Comparison of ENCODE assay signal across 14 mouse cellular contexts in genomic region chr13:69429596-69429995, GRCm38 (mm10).
DNase-seq lines count a peak whose midpoint lies in the region; ATAC-seq and TF ChIP-seq lines count a peak whose summit lies in the region.
"Had no signal": no experiment of that assay in that cellular context is flagged by ENCODE, and none has a peak within 500 bp of the region (broad histone marks: within the 10 kb centered on the region; RNA-seq: fewer than 3 reads in every experiment).

No protein-coding gene starts in this region.

- no peaks in the 10 kb centered on the region for H3K36me3 ChIP-seq in midbrain, embryonic 10.5 days
- H3K36me3 ChIP-seq in midbrain, postnatal 0 days (ENCODE audit: insufficient read depth, low read length) = no peaks in the 10 kb centered on the region
- no peaks in the 10 kb centered on the region for H3K36me3 ChIP-seq in hindbrain, embryonic 16.5 days (ENCODE audit: control insufficient read depth, insufficient read depth, low read length)
- no peaks in the 10 kb centered on the region for H3K36me3 ChIP-seq in midbrain, embryonic 11.5 days (ENCODE audit: control insufficient read depth, insufficient read depth, low read length)
- no peaks in the 10 kb centered on the region for H3K36me3 ChIP-seq in lung, postnatal 0 days (ENCODE audit: insufficient read depth, low read length)
- H3K36me3 ChIP-seq: stomach, embryonic 15.5 days had no signal

- H3K9me3 ChIP-seq in midbrain, embryonic 10.5 days (replicated peaks) = no peaks in the 10 kb centered on the region
- H3K9me3 ChIP-seq in midbrain, postnatal 0 days (ENCODE audit: low read length) = no peaks in the 10 kb centered on the region
- no peaks in the 10 kb centered on the region for H3K9me3 ChIP-seq in hindbrain, embryonic 16.5 days (ENCODE audit: control insufficient read depth, low read length)
- H3K9me3 ChIP-seq in midbrain, embryonic 11.5 days (ENCODE audit: control insufficient read depth, low read length) = no peaks in the 10 kb centered on the region
- H3K9me3 ChIP-seq in lung, postnatal 0 days (ENCODE audit: low read length) = no peaks in the 10 kb centered on the region
- H3K9me3 ChIP-seq: stomach, embryonic 15.5 days had no signal

- H3K4me1 ChIP-seq in midbrain, embryonic 10.5 days = peaks cover 15% of the 10 kb centered on the region
- peaks cover 5% of the 10 kb centered on the region; the same call in 1 of the 2 replicates for H3K4me1 ChIP-seq in midbrain, postnatal 0 days (ENCODE audit: insufficient read depth, low read length)
- H3K4me1 ChIP-seq in hindbrain, embryonic 16.5 days (ENCODE audit: control insufficient read depth, insufficient read depth, low read depth, low read length) = peaks cover 9% of the 10 kb centered on the region
- H3K4me1 ChIP-seq in midbrain, embryonic 11.5 days (ENCODE audit: control insufficient read depth, insufficient read depth, low read length) = peaks cover 7% of the 10 kb centered on the region
- H3K4me1 ChIP-seq in lung, postnatal 0 days (ENCODE audit: insufficient read depth, low read depth, low read length) = no peaks in the 10 kb centered on the region
- H3K4me1 ChIP-seq: stomach, embryonic 15.5 days had no signal

- TF ChIP-seq CTCF in midbrain, postnatal 0 days (IDR thresholded peaks at IDR 0.05) = no peak
- no peak for TF ChIP-seq CTCF in lung, postnatal 0 days (IDR thresholded peaks at IDR 0.05)

- no peak overlapping the region for H3K4me3 ChIP-seq in midbrain, embryonic 10.5 days
- H3K4me3 ChIP-seq in midbrain, postnatal 0 days (ENCODE audit: low read depth, low read length) = no peak overlapping the region
- no peak overlapping the region for H3K4me3 ChIP-seq in hindbrain, embryonic 16.5 days (ENCODE audit: low read length)
- no peak overlapping the region for H3K4me3 ChIP-seq in midbrain, embryonic 11.5 days (ENCODE audit: low read depth, low read length)
- H3K4me3 ChIP-seq in lung, postnatal 0 days (ENCODE audit: low read depth, low read length) = no peak overlapping the region
- H3K4me3 ChIP-seq: stomach, embryonic 15.5 days had no signal

- ATAC-seq in midbrain, postnatal 0 days (ENCODE audit: low FRiP score) = no peak; the same call in 1 of the 2 replicates
- peak; percentile 75 for ATAC-seq in hindbrain, embryonic 16.5 days
- peak; percentile 91 for ATAC-seq in midbrain, embryonic 11.5 days (ENCODE audit: low FRiP score)
- ATAC-seq in lung, postnatal 0 days = no peak
- ATAC-seq: Patski had no signal

- H3K4me2 ChIP-seq in midbrain, postnatal 0 days (ENCODE audit: low read depth, low read length, poor library complexity, severe bottlenecking) = no peak overlapping the region
- no peak overlapping the region for H3K4me2 ChIP-seq in hindbrain, embryonic 16.5 days (ENCODE audit: low read length)
- no peak overlapping the region for H3K4me2 ChIP-seq in midbrain, embryonic 11.5 days
- H3K4me2 ChIP-seq in lung, postnatal 0 days (replicated peaks; ENCODE audit: low read depth, low read length) = no peak overlapping the region
- H3K4me2 ChIP-seq: stomach, embryonic 15.5 days had no signal

- peak overlapping the region; percentile 67 for H3K27ac ChIP-seq in midbrain, embryonic 10.5 days (replicated peaks)
- no peak overlapping the region for H3K27ac ChIP-seq in midbrain, postnatal 0 days (ENCODE audit: low read depth, low read length)
- H3K27ac ChIP-seq in hindbrain, embryonic 16.5 days (ENCODE audit: low read depth, low read length) = 0 out of 2 replicates have a peak overlapping the region, but pooled peaks have one; percentile 31
- H3K27ac ChIP-seq in midbrain, embryonic 11.5 days (ENCODE audit: low read depth, low read length) = no peak overlapping the region; the same call in 1 of the 2 replicates
- no peak overlapping the region for H3K27ac ChIP-seq in lung, postnatal 0 days (ENCODE audit: low read length)
- H3K27ac ChIP-seq: stomach, embryonic 15.5 days had no signal

- no peak for TF ChIP-seq EP300 in lung, postnatal 0 days (IDR thresholded peaks at IDR 0.05)

- WGBS in midbrain, embryonic 10.5 days = 51% methylated on average over 5 of the region's 5 CpGs
- WGBS in midbrain, postnatal 0 days = 23% methylated on average over 5 of the region's 5 CpGs
- 24% methylated on average over 5 of the region's 5 CpGs for WGBS in hindbrain, embryonic 16.5 days
- 31% methylated on average over 5 of the region's 5 CpGs for WGBS in midbrain, embryonic 11.5 days
- 59% methylated on average over 5 of the region's 5 CpGs for WGBS in lung, postnatal 0 days

- peak; percentile 26 for DNase-seq in midbrain, embryonic 10.5 days (ENCODE audit: low spot score)
- no peak for DNase-seq in midbrain, postnatal 0 days (ENCODE audit: low spot score)
- no peak for DNase-seq in midbrain, embryonic 11.5 days (ENCODE audit: low spot score, missing footprints)
- DNase-seq in cerebellum, postnatal 4 days (ENCODE audit: low spot score in 2 of 2) = no peak
- no peak for DNase-seq in layer of hippocampus, postnatal 36 days
- no peak for DNase-seq in cerebellum, adult 9-11 months
- no peak for DNase-seq in lung, postnatal 0 days (ENCODE audit: low spot score)
- DNase-seq: cerebellum, postnatal 10 days; heart, postnatal 14 days; layer of hippocampus, adult 9-11 months; lung, postnatal 10 days had no signal

- H3K27me3 ChIP-seq in midbrain, embryonic 10.5 days (ENCODE audit: low read depth, poor library complexity, severe bottlenecking) = no peaks in the 10 kb centered on the region
- no peaks in the 10 kb centered on the region for H3K27me3 ChIP-seq in midbrain, postnatal 0 days (ENCODE audit: insufficient read depth, low read length)
- H3K27me3 ChIP-seq in hindbrain, embryonic 16.5 days (replicated peaks; ENCODE audit: control insufficient read depth, insufficient read depth, low read length) = no peaks in the 10 kb centered on the region
- no peaks in the 10 kb centered on the region for H3K27me3 ChIP-seq in midbrain, embryonic 11.5 days (ENCODE audit: control insufficient read depth, insufficient read depth, low read length)
- H3K27me3 ChIP-seq in lung, postnatal 0 days (replicated peaks; ENCODE audit: insufficient read depth, low read length) = no peaks in the 10 kb centered on the region
- H3K27me3 ChIP-seq: Patski; stomach, embryonic 15.5 days had no signal

- H3K9ac ChIP-seq in midbrain, postnatal 0 days (replicated peaks; ENCODE audit: low read length, poor library complexity, severe bottlenecking) = no peak overlapping the region
- H3K9ac ChIP-seq in hindbrain, embryonic 16.5 days (ENCODE audit: low read depth, low read length) = no peak overlapping the region
- no peak overlapping the region for H3K9ac ChIP-seq in midbrain, embryonic 11.5 days (ENCODE audit: low read length)
- no peak overlapping the region for H3K9ac ChIP-seq in lung, postnatal 0 days (replicated peaks; ENCODE audit: low read depth)
- H3K9ac ChIP-seq: stomach, embryonic 15.5 days had no signal

Comparison
In these comparisons a context has a peak if more than half of its experiments do, and no peak if none do; other contexts are left out.
1. H3K27ac ChIP-seq: peak in midbrain, embryonic 10.5 days (single experiment) and hindbrain, embryonic 16.5 days (single experiment); none in midbrain, postnatal 0 days (single experiment), midbrain, embryonic 11.5 days (single experiment) and lung, postnatal 0 days (single experiment).
2. ATAC-seq: peak in hindbrain, embryonic 16.5 days (single experiment) and midbrain, embryonic 11.5 days (single experiment); none in midbrain, postnatal 0 days (single experiment) and lung, postnatal 0 days (single experiment).